Mouse (Mus musculus) hindbrain, postnatal 0 days (tissue): ENCODE results near the gene Atrnl1. TPM values are rescaled to one million over a fixed set of nuclear protein-coding genes. Genes with fewer than 3 reads are reported as not detected.
"Not testable (repeated sequence)": the region's sequence is repeated elsewhere in the genome, so short reads cannot be mapped to it uniquely, and the experiment has no call there.

Experiments used
- ATAC-seq: fragments of 200-750 bp; cut with Nextera tagmentation; 2 replicates; pipeline ENCODE4 v1.8.0; 2017; ENCODE audit warnings: mild to moderate bottlenecking, moderate TSS enrichment, moderate library complexity
- DNase-seq: peaks from one replicate; pipeline ENCODE4 v3.0.0-alpha.2; 2015; ENCODE audit warnings: low spot score
- H3K27ac ChIP-seq: fragments of 300-500 bp; sonication (generic); 2 replicates; pipeline ENCODE4 v1.5.1; 2014; ENCODE audit warnings: mild to moderate bottlenecking
- H3K27me3 ChIP-seq: fragments of 300-500 bp; sonication (generic); 2 replicates; pipeline ENCODE4 v1.6.1; 2014; ENCODE audit warnings: low read length, mixed read lengths; ENCODE audit not compliant: insufficient read depth
- H3K36me3 ChIP-seq: fragments of 300-500 bp; sonication (generic); 2 replicates; pipeline ENCODE4 v1.6.1; 2014; ENCODE audit warnings: low read length, mixed read lengths; ENCODE audit not compliant: insufficient read depth
- H3K4me1 ChIP-seq: fragments of 300-500 bp; sonication (generic); 2 replicates; pipeline ENCODE4 v1.6.1; 2014; ENCODE audit warnings: antibody characterized with exemption, low read length, mixed read lengths; ENCODE audit not compliant: insufficient read depth
- H3K4me2 ChIP-seq: fragments of 300-500 bp; sonication (generic); 2 replicates; pipeline ENCODE4 v1.6.1; 2014; ENCODE audit warnings: low read depth, mild to moderate bottlenecking, low read length, moderate library complexity, mixed read lengths
- H3K4me3 ChIP-seq: fragments of 300-500 bp; sonication (generic); 2 replicates; pipeline ENCODE4 v1.5.1; 2014; ENCODE audit warnings: low read length
- H3K9ac ChIP-seq: fragments of 300-500 bp; sonication (generic); replicated peaks from 2 replicates; pipeline ENCODE4 v1.6.1; 2014; ENCODE audit warnings: mild to moderate bottlenecking, low read length, moderate library complexity, mixed read lengths
- H3K9me3 ChIP-seq: fragments of 300-500 bp; sonication (generic); 2 replicates; pipeline ENCODE4 v1.6.1; 2016; ENCODE audit warnings: low read length, mixed read lengths
- CTCF ChIP-seq: IDR thresholded peaks from 2 replicates; pipeline ENCODE4 v1.5.1; 2016; ENCODE audit warnings: antibody characterized with exemption, control low read depth, low read depth
- WGBS: fragments of 180-500 bp; shearing (Covaris S2); extraction: QIAGEN DNeasy Blood & Tissue Kit; methylation state at CpG from one replicate; pipeline ENCODE4 v1.1.7; 2014; 5-methylcytosine and 5-hydroxymethylcytosine counted together
- polyA plus RNA-seq: library from polyadenylated mRNA; unstranded; fragments of >200 nt; fragmentation: Nextera tagmentation; extraction: Ambion mirVana; gene quantifications from 2 replicates; pipeline ENCODE4 v1.2.1, GENCODE M21; 2015
- total RNA-seq: library from RNA; depleted of rRNA; stranded (reverse); fragments of >200 nt; gene quantifications from 2 replicates; pipeline ENCODE4 v1.2.3, GENCODE M21; 2014

Gene Atrnl1
- total and polyA plus RNA-seq, 2 experiments from 2014 or later, result 4.4 to 46.0 TPM

DNA sequence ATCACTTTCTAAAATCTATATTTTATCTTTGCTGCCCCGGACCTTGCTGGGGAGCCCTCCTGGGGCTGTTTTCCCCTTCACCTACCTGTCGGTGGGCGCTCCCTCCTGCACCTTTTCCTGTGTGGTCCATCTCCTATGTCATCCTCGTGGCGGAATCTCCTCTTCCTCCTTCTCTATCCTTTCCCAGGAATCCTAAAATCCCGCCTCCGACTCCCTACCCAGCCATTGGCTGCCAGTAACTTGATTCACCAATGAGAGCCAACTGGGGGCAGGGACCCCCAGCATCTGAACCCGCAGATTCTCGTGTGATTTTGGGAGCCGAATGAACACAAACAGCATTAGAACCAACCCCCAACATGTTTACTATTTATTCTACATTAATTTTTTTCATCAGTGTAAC is 57.1 kb downstream of the Atrnl1 start:
- Histone ChIP-seq H3K36me3 (no peaks in the 10 kb centered on the region), H3K9ac (no peak overlapping the region), H3K9me3 (no peaks in the 10 kb centered on the region), H3K4me2 (no peak overlapping the region), H3K27ac (no peak overlapping the region), H3K4me3 (no peak overlapping the region), H3K4me1 (no peaks in the 10 kb centered on the region), H3K27me3 (no peaks in the 10 kb centered on the region)
- TF ChIP-seq CTCF, result no peak
- ATAC-seq (no peak), DNase-seq (no peak)
- 90% methylated on average over 10 of the region's 10 CpGs for WGBS

DNA sequence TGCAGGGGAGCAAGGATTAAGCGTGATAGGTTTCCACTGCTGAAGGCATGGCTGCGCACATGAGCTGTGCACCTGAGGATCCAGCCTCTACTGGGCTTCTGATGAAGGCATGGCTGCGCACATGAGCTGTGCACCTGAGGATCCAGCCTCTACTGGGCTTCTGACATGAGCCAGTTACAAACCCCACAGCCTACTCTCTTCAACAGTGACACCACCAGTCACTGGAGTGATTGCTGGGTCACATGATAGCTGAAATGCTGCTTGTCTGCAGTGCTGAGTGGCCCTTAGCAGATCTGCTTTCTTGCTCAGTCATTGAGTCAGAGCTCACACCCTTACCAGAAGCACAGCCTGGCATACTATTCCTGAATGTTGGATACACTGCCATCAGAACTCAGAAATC is 68.6 kb downstream of the Atrnl1 start:
- H3K9ac ChIP-seq, result no peak overlapping the region
- no peak overlapping the region for H3K27ac ChIP-seq
- no peaks in the 10 kb centered on the region for H3K4me1 ChIP-seq
- no peak overlapping the region for H3K4me2 ChIP-seq
- no peak for TF ChIP-seq CTCF
- H3K36me3 ChIP-seq, result no peaks in the 10 kb centered on the region
- H3K9me3 ChIP-seq, result no peaks in the 10 kb centered on the region
- WGBS, result 99% methylated on average over 3 of the region's 3 CpGs
- no peak for DNase-seq
- no peaks in the 10 kb centered on the region for H3K27me3 ChIP-seq
- H3K4me3 ChIP-seq, result no peak overlapping the region
- no peak for ATAC-seq

DNA sequence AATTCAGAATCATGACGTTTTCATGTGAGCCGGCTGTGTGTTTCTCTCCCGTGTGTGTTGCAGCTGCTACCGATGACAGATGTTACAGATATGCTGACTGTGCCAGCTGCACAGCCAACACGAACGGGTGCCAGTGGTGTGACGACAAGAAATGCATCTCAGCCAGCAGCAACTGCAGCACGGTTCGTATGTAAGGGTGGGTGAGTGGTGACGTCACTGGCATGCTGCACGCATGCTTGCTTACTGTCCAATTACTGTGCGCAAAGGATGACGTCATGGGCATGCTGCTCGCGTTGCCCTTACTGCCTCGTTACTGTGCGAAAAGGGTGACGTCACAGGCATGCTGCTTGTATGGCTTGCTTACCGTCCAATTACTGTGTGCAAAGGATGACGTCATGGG is 75.8 kb downstream of the Atrnl1 start:
- WGBS, result 74% methylated on average over 20 of the region's 20 CpGs
- peak; percentile 49 for DNase-seq
- H3K27ac ChIP-seq, result 0 out of 2 replicates have a peak overlapping the region, but pooled peaks have one; percentile 2
- no peaks in the 10 kb centered on the region for H3K4me1 ChIP-seq
- ATAC-seq, result peak; percentile 76
- no peak overlapping the region for H3K4me3 ChIP-seq
- no peak overlapping the region for H3K9ac ChIP-seq
- H3K4me2 ChIP-seq, result no peak overlapping the region
- H3K36me3 ChIP-seq, result 0 out of 2 replicates have a peak, but pooled peaks cover 3% of the 10 kb centered on the region
- no peaks in the 10 kb centered on the region for H3K9me3 ChIP-seq
- H3K27me3 ChIP-seq, result no peaks in the 10 kb centered on the region
- no peak for TF ChIP-seq CTCF

DNA sequence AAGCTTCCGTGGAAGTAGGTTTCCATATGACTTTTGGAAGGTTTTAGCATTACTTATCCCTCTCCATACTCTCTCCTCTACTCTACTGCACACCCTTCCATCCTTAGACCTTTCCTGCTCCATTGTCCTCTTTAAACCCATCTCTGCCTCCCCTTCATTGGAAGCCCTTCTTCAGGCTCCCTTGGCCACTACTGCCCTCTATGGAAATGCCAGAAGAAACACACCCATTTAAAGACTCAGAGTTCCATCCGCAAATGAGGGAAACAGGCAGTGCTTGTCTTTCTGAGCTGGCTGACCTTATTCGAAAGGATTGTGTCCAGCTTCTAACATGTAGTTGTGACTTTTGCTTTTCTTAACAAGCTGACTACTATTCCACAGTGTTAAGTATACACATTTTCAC is 81.7 kb downstream of the Atrnl1 start:
- no peak for DNase-seq
- peak; percentile 12; the same call in 1 of the 2 replicates for TF ChIP-seq CTCF
- H3K27me3 ChIP-seq, result no peaks in the 10 kb centered on the region
- H3K9me3 ChIP-seq, result no peaks in the 10 kb centered on the region
- no peaks in the 10 kb centered on the region for H3K4me1 ChIP-seq
- no peak for ATAC-seq
- no peaks in the 10 kb centered on the region for H3K36me3 ChIP-seq
- no peak overlapping the region for H3K9ac ChIP-seq
- H3K4me2 ChIP-seq, result no peak overlapping the region
- H3K4me3 ChIP-seq, result no peak overlapping the region
- H3K27ac ChIP-seq, result no peak overlapping the region
- 89% methylated on average over 3 of the region's 3 CpGs for WGBS

DNA sequence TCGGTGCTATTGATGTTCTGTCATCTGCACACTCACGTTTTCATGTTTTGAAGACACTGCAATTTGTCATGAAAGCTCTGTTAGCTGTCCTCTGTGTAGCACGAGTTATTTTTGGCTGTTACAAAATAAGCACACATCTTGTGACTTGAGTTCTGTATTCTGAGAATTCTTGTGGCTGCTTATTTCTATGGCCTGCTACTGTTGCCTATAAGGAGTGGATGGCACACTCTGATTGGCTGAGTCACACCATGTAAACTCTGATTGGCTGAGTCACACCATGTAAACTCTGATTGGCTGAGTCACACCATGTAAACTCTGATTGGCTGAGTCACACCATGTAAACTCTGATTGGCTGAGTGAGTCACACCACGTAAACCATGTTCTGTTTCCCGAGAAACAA is 85.9 kb downstream of the Atrnl1 start:
- H3K4me3 ChIP-seq, H3K9ac ChIP-seq, H3K36me3 ChIP-seq, H3K4me1 ChIP-seq, H3K4me2 ChIP-seq, DNase-seq, H3K9me3 ChIP-seq, H3K27me3 ChIP-seq, ATAC-seq, H3K27ac ChIP-seq: not testable (repeated sequence)
- WGBS, result 89% methylated on average over 5 of the region's 5 CpGs

DNA sequence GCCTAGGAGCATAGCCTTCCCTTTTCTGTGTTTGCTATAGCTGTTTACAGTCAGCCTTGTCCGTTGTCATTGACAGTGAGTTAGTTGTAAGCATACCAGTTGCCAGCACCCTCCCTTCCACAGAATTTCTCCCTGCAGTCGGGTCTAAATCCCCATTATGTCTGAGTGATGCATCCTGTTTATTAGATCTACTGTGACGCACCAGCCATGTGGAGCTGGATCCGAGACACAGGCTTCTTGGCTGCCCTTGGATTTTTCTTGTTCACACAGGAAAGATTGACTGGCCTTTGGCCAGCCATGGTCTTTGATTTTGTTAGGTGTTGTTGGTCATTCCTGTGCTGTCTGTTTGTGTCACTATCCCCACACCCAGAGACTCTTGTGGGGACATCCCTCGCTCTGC is 102.3 kb downstream of the Atrnl1 start:
- ATAC-seq (no peak), DNase-seq (peak; percentile 23)
- H3K27me3 ChIP-seq, result no peaks in the 10 kb centered on the region
- no peak overlapping the region for H3K9ac ChIP-seq
- WGBS, result 54% methylated on average over 5 of the region's 5 CpGs
- H3K4me1 ChIP-seq, result no peaks in the 10 kb centered on the region
- no peak for TF ChIP-seq CTCF
- no peaks in the 10 kb centered on the region for H3K9me3 ChIP-seq
- H3K4me2 ChIP-seq, result no peak overlapping the region
- no peaks in the 10 kb centered on the region for H3K36me3 ChIP-seq
- H3K27ac ChIP-seq, result no peak overlapping the region
- no peak overlapping the region for H3K4me3 ChIP-seq

DNA sequence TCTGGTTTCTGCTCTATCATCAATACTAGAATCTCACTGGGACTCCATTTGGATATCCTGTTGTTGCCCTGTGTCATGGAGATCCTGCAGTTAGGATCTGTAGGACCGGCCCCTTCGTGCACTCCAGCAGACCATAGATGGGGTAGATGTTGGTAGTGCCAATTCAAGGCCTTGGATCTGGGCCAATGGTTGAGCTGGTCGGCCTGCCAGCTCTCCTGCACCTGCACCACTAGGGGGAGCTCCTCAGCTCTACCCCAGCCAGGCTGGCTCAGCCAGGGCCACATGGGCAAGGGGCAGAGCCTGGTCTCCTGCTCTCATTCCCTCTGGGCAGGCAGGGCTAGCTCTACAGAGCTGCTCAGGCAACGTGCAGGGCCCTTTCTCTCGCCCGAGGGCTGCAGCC is 114.1 kb downstream of the Atrnl1 start:
- Histone ChIP-seq H3K27ac (no peak overlapping the region; the same call in 1 of the 2 replicates), H3K4me2 (no peak overlapping the region), H3K9ac (no peak overlapping the region), H3K4me3 (no peak overlapping the region), H3K27me3 (no peaks in the 10 kb centered on the region), H3K9me3 (no peaks in the 10 kb centered on the region), H3K4me1 (no peaks in the 10 kb centered on the region), H3K36me3 (no peaks in the 10 kb centered on the region)
- 74% methylated on average over 6 of the region's 6 CpGs for WGBS
- DNase-seq (no peak), ATAC-seq (no peak)
- peak; percentile 56 for TF ChIP-seq CTCF
